Mouse (Mus musculus): ENCODE measurements around the gene Ppid. TPM values are rescaled to one million over a fixed set of nuclear protein-coding genes. Genes with fewer than 3 reads are reported as not detected.
"Not testable (repeated sequence)": the region's sequence is repeated elsewhere in the genome, so short reads cannot be mapped to it uniquely, and the experiment has no call there.

Gene Ppid
- total RNA-seq, 2 experiments from 2014 or later = 39.2 to 41.7 TPM

DNA sequence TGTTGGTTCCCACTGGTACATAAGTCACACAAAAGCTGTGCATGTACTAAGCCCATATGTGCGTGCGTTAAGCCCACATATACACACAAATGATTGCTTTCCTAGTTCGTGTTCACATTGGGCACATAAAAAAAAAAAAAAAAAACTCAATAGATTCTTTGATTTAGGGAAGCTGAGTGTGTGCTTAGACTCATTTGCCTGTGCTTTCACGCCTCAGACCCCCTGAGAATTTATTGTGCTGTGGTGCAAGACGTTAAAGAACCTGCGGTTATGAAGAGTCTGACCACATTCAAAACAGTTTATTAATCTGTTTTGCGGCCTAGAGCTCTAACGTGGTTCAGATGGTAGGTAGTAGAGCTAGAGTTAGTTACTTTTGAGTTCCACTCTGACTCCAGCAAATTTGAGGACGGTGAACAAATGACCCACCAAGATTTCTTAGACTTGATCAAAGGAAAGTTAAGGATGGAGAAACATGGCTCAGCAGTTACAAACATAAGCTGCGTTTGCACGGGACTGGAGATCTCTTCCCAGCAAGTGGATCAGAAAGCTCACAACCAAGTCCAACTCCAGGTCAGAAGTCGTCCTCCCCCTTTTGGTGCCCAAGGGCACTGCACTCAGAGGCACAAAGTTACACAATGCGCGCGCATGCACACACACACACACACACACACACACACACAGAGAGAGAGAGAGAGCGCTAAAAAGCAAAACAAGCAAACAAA, 22.4 kb upstream of the Ppid start:
- intact Hi-C loops (cut with DNase I) = loop anchor here (5.0 kb wide), 3 partner anchors 36 to 346 kb away; no protein-coding TSS in a partner anchor
- DNase-seq (ENCODE audit: low spot score) = no peak

DNA sequence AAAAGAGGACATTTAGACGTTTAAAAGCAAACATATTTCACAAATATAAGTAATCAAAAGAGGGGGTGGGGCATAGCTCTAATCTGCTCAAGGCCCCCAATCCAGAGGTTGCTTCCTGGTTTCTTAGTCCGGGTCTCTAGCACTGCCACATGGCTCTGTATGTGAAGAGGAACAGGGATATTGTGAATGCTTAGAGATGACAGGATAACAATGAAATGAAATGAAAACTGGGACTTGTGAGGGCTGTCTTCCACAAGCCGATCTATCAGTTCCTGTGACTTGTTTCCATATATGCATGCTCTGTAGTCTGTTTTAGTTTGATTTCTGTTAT, 21.8 kb upstream of the Ppid start:
- intact Hi-C loops (cut with DNase I) = loop anchor here (5.0 kb wide), 3 partner anchors 37 to 347 kb away; no protein-coding TSS in a partner anchor
- no peak for DNase-seq (ENCODE audit: low spot score)

DNA sequence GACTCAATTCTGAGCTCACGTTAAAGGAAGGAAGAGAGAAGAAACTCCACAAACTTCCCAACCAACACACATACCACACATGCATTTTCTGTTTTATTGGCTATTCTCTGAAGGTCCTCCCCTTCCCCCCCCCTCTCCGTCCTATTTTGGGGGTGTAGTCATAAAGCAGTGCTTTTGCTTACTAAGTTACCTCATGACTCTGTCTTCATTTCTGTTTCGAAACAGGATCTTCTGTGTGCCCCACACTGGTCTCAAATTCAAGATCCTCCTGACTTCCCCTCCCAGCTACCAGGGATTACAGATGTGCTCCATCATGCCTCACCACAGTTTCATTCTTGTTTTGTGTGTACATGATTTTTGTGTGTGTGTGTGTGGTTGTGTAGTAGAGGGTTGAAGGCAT, 18.7 kb upstream of the Ppid start:
- DNase-seq (ENCODE audit: low spot score) = no peak
- intact Hi-C loops (cut with DNase I) = no loop called here

DNA sequence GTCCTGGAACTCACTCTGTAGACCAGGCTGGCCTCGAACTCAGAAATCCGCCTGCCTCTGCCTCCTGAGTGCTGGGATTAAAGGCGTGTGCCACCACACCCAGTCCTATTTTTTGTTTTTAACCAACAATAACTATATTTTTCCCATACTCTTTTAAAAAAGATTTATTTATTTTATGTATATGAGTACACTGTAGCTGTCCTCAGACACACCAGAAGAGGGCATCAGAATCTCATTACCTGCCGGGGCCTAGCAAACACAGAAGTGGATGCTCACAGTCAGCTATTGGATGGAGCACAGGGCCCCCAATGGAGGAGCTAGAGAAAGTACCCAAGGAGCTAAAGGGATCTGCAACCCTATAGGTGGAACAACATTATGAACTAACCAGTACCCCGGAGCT, 17.8 kb upstream of the Ppid start:
- DNase-seq (ENCODE audit: low spot score); intact Hi-C loops (cut with DNase I): not testable (repeated sequence)

DNA sequence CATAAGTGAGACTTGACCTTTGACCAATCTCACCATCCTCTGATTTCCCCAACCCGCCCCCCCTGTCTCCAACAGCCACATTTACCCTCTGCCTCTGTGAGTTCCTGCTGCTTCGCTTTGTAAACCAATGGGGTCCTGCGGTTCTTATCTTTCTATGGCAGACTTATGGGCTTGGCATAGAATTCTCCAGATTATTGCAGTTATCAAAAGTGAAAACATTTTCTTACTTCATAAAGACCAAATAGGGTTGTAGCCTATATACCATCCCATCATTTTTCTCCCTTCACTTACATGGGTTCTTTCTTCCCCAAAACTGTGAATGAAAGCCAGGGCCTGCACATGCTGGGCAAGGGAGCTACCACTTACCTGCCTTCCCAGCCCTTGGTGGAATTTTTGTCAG, 16.8 kb upstream of the Ppid start:
- intact Hi-C loops (cut with DNase I) = no loop called here
- DNase-seq (ENCODE audit: low spot score) = no peak

DNA sequence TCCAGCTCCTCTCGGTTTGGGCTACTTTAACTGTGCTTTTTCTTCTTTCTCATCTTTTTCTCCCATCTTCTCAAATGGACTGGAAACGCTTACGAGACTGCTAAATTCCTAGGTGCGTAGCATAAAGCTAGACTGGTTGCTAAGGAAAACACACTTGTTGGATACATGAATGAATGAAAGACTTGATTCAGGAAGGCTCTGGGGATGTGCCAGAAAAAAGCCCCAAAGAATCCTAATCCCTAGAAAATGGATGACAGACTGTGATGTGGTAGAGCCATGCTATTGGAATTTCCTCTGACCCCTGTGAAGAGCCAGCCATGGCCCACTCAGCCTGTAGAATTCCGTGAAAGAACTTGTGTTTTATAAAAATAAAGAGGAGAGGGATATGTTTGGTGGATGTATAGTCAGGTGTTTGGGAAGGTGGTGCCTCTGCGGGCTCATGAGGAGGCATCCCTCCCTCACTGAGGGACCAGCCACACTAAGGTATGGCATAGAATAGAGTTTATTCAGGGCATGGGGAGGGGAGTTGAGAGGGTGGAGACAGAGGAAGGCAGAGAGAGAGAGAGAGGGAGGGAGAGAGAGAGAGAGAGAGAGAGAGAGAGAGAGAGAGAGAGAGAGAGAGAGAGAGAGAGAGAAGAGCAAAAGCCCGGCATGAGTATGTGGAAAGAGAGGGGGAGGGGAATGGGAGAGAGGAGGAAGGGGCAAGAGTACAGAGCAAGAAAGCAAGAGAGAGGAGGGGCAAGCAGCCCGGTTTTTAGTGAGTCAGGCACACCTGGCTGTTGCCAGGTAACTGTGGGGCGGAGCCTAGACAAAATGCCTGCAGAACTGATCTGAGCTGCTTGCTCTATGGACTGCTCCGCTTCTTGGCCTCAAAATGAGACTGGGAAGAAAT, 15.3 kb upstream of the Ppid start:
- DNase-seq (ENCODE audit: low spot score) = no peak
- intact Hi-C loops (cut with DNase I) = no loop called here

DNA sequence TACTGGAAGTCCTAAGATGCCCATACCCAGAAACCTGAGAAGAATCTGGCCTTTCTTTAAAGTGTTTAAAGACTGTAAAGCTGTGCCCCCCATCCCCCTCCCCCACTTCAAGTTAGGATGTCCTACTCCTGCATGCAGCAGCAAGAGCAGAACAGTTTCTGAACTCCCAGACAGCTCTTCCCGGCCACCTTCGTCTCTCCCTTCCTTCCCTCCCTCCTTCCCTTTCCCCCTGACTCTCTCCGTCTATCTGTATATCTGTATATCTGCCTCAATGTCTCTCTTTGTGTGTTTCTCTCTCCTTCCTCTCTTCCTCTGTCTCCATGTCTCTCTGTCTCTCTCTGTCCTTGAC, 14.7 kb upstream of the Ppid start:
- intact Hi-C loops (cut with DNase I) = no loop called here
- DNase-seq (ENCODE audit: low spot score) = no peak

DNA sequence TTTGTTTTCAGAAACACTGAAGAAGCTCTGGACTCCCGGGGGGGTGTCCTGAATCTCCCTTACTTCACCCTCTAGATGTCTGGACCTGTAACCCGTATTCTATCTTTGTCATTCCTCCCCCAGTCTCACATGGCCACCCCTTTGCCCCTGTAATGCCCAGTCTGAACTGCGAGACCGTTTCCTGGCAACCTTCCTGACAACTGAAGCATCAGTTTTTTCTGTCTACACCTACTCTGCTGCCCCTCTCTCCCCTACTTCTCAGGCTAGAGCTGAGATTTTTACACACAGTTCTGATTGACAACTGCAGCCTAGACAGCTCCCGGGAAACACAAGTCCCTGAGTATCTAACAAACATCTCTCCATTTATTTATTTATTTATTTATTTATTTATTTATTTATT, 14.3 kb upstream of the Ppid start:
- intact Hi-C loops (cut with DNase I) = no loop called here
- DNase-seq (ENCODE audit: low spot score) = no peak

DNA sequence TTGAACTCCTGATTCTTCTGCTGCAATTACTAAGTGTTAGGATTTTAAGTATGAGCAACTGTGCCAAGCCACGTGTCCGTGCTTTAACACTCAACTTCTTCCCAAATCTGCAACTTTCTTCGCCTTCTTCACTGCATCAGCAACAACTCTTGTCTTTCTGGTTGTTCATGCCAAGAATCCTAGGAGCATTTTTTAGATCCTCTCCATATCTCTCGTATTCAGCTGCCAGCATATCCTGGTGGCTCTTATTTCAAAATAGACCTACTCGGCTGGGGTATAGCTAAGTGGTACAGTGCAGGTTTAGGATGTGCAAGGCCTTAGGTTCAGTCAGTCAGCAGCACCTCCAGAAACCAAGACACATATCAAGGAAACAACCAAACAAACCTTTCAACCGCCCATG, 13.5 kb upstream of the Ppid start:
- no peak for DNase-seq (ENCODE audit: low spot score)
- intact Hi-C loops (cut with DNase I) = no loop called here

DNA sequence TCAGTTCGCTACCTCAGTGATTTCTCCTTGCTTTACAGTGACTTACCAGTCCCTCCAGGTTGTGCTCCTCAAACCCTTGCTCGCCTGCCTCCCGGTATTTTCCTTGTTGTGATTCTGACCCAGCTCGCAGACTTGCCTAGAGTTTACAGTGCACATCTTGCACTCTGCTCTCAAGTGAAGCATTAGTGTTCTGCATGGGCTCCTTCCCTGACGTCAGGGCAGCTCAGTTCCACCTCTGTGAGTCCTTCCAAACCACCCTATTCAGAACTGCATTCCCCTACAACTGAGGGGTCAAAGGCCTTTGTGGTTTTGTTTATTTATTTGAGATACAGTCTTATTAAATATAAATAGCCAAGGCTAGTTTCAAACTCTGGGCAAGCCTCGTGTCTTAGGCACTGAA, 13.0 kb upstream of the Ppid start:
- intact Hi-C loops (cut with DNase I) = no loop called here

DNA sequence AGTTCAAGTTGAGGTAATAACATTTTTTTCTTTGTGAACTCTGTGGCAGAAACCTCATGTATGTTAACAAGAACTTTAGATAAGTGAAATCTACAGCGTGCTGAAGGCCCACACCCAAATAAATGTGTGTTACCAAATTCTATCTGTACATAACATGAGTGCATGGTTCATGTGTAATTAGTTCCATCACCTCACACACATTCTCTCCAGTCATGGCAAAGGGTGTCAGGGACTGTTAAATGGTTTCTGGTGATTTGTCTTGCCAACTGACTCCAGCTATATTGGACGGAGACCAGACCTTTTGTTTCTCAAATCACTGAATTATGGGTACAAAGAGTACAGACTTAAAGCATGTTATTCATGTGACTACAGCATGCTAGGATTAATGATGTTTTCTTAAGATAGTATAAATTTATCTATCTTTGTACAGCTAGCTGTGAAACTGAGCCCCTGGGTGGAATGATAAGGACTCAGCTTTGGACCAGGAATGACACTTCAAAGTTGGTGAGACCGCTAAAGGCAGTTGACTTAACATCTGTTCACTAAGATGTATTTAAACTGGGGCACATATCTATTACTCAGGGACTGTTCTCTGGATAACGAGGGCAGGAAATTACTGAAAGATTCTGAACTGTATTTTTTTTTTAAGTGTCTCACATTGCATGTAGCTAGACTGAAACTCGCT, 11.1 kb upstream of the Ppid start:
- no peak for DNase-seq (ENCODE audit: low spot score)
- intact Hi-C loops (cut with DNase I) = no loop called here

More for the DNA sequence above, 13.0 kb upstream of the Ppid start:
- no peak for DNase-seq (ENCODE audit: low spot score)

DNA sequence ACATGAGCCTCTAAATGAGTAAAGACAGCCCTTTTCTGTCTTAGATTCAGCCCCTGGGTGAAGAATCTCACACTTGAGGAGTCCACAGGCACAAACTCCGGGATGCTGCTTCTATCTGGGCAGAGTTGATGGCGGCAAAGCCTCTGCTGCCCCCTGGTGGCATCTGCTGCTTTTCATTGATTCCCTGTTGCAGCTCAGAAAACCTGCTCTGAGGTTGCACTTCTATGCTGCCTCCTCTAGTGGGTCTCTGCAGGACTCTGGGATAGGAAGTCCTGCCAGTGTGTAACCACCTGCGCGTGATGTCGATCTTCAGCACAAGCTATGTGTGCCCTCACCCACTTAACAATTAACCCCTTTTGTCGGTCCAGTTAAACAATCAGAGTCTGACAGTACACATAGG, 4.3 kb upstream of the Ppid start:
- DNase-seq (ENCODE audit: low spot score) = peak; percentile 71
- intact Hi-C loops (cut with DNase I) = loop anchor here (1.0 to 5.0 kb wide), 6 partner anchors 70 to 630 kb away; partner anchors contain the start of gene Rapgef2

DNA sequence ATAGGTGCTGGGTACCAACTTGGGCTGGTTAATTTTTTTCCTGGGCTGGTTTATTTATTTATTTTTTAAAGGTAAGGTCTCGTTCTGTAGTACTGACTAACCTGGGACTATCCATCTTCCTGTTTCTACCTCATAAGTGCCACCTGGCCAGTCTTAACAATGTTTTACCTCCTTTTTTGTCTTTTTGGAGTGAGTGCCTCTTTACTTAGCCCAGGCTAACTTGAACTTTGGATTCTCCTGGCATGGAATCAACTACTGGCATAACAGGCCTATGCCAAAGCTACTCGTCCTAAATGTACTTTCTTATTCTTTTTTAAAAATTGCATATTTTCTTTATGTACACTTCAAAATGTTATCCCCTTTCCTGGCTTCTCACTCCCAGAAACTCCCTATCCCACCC, 1.5 kb upstream of the Ppid start:
- intact Hi-C loops (cut with DNase I) = loop anchor here (5.0 to 10.0 kb wide), 5 partner anchors 72 to 632 kb away; partner anchors contain the start of gene Rapgef2
- no peak for DNase-seq (ENCODE audit: low spot score)

DNA sequence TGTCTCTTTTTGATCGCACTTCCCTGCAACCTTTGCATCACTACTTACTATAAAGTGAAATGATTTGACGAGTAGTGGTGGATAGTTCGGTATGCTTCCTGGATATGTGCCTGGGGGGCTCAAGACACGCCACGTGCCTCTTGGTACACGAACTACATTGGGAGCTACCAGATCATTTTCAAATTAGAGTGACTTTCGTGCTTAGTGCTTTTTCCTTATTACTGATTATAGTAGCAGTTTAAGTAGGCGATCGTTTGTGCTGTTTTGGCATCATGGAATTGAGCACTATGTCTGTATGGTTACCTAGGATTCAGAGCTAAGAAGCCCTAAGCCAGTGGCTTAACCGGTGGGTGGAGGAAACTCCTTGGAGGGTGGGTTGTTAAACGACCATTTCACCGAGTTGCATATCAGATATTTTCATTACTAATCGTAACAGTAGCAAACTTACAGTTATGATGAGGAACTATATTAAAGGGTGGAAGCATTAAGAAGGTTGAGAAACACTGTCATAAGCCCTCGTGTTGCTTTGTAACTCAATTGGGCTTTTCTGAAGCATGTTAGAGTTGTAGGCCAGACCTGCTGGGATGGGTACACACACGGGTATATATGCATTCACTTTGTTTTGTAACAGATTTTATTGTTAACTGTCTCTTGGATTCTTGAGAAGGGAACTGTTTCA, 790 bp downstream of the Ppid start:
- no peak for DNase-seq (ENCODE audit: low spot score)
- intact Hi-C loops (cut with DNase I) = loop anchor here (10.0 kb wide), 1 partner anchor 517 kb away; no protein-coding TSS in a partner anchor

DNA sequence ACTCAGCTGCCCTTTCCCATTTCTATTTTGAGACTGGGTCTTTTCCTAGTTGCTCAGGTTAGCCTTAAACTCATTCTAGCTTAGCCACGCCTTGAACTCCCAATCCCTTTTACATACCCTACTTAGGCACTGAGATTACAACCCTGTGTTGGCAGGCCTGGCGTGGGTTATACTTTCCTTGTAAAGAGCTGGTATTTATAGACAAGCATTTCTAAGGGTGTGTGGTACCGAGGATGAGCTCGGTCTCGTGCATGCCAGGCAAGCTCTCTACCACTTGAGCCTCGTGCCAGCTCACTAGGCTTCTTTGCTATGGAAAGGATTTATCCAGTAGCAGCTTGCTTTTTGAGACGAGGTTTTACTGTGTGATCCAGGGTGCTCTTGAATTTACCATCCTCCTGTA, 4.3 kb downstream of the Ppid start:
- no peak for DNase-seq (ENCODE audit: low spot score)
- intact Hi-C loops (cut with DNase I) = loop anchor here (10.0 kb wide), 1 partner anchor 521 kb away; no protein-coding TSS in a partner anchor

DNA sequence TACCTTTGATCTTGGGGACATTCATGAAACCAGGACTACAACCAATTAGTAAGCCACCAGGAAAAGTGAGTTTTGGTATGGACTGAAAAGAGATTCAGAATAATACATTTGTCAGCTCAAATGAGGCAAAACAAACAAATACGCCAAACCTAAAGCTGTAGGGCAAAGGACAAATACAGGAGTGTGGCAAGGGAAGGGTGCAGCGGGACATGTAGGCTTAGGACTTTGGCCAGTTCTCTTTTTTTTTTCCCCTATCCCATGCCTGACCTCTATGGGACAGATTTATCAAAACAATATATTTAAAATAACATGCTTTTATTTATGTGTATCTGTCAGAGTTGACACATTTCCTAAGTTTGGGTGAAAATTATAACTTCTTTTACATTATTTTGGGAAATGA, 18.7 kb downstream of the Ppid start:
- intact Hi-C loops (cut with DNase I) = no loop called here
- DNase-seq (ENCODE audit: low spot score) = no peak

DNA sequence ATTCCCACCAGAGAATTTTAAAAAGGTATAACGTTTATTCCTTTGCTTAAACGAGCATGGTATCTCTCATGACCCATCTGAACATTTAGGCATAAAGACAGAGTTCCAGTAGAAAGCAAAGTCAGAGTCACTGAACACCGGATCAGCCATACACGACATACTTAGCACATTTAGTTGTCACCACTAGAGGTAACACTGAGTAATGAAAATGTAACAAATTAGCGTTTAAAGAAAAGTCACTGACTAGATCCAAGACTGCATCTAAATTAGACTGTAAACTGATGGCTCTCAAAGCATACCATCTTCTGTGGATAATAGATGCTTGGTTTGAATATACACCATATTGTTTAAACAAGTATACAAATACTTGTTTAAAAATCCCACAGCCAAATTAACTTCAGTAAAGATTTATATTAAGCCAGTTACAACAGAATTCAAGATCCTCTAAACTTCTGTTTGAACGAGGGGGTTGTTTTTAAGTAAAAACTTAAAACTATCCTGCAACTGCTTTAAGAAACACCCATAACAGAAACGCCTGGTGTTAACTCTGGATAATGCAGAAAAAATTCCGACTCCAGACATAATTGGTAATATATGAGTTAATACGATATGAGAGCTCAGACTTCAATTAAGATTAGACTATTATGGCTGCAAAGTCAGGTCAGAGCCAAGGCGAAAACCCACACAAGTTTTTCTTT, 36.5 kb downstream of the Ppid start:
- intact Hi-C loops (cut with DNase I) = no loop called here
- no peak for DNase-seq (ENCODE audit: low spot score)

DNA sequence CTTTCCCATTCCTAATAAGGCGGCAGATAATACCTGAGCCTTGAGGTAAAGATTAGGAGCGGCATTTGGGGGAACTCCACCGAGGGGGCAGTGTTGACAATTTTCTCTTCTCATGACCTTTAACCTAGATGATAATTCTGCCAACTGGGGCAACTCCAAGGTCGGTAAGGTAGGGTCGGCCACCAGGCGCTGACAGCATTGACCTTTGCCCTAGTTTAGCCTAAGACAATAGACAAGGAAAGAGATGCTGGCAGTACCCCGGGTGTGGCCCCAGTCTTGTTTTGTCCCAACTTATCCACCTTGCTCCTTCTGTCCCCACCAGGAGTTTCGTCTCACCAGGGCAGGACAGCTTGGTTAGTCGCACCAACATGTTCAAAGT, 37.0 kb downstream of the Ppid start:
- DNase-seq (ENCODE audit: low spot score) = no peak
- intact Hi-C loops (cut with DNase I) = no loop called here

DNA sequence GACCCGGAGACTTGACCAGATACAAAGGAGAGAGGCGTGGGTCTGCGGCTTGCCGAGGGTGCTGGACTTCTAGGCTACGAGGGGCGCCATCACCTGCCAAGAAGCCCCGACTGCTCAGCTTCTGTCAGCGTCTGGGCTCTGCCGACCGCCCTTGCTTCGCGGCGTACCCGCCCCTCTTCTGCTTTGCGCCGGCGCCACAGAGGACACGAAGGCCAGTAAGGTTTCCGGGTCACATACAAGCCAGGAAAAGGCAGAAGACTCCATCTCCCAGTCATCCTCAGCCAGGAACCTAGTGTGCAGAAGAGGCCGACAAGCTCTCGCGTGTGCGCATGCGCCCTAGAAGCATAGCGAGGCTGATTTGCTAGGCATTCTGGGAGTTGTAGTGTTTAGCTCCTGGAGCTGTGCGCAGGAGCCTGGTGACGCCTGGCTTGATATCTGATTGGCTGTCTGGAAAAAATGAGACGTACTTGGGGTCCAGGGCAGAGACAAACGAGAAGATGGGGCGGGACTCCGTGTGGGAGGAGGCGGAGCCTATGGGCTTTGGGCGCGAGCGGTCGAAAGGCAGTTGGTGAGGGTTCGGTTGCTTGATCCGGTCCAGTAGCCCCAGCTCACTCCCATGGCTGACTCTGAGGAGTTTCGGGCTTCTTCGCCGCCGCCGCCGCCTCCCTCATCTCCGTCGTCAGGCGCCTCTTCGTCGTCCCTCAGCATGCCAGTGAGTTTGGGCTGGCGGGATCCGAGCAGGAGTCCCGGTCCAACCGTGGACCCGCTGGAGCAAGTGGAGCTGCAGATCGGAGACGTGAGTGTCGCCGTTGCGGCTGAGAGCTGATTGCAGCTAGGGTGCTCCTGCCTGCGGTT, 37.6 kb downstream of the Ppid start, which contains the start of gene 4930579G24Rik:
4930579G24Rik (plus strand) TSS at position 519 of the 855 bp plus-strand sequence.
- peak; percentile 97 for DNase-seq (ENCODE audit: low spot score)
- intact Hi-C loops (cut with DNase I) = no loop called here

Measured in heart, postnatal 25 days (tissue).